In genomic region chr10:109718390-109718789, GRCm38 (mm10) we compare ENCODE assay signal across 19 mouse cellular contexts.
DNase-seq lines count a peak whose midpoint lies in the region; ATAC-seq and TF ChIP-seq lines count a peak whose summit lies in the region.
"Had no signal": no experiment of that assay in that cellular context is flagged by ENCODE, and none has a peak within 500 bp of the region (broad histone marks: within the 10 kb centered on the region; RNA-seq: fewer than 3 reads in every experiment).

No protein-coding gene starts in this region.

- no peak overlapping the region for H3K9ac ChIP-seq in forebrain, embryonic 15.5 days (replicated peaks)
- no peak overlapping the region for H3K9ac ChIP-seq in intestine, postnatal 0 days (ENCODE audit: low read depth, low read length)
- H3K9ac ChIP-seq: embryonic facial prominence, embryonic 13.5 days; hindbrain, embryonic 13.5 days had no signal

- no peak overlapping the region for H3K4me3 ChIP-seq in forebrain, embryonic 15.5 days
- H3K4me3 ChIP-seq in forebrain, embryonic 10.5 days, result no peak overlapping the region
- H3K4me3 ChIP-seq in intestine, postnatal 0 days (ENCODE audit: low read depth, low read length), result no peak overlapping the region
- H3K4me3 ChIP-seq: embryonic facial prominence, embryonic 13.5 days; heart, embryonic 10.5 days; hindbrain, embryonic 13.5 days had no signal

- ATAC-seq in forebrain, embryonic 15.5 days (replicated peaks), result peak; percentile 38; the same call in 1 of the 2 replicates
- ATAC-seq in intestine, postnatal 0 days, result no peak
- ATAC-seq: CD4-positive, CD25-positive, alpha-beta regulatory T cell, adult 4 months; hindbrain, postnatal 0 days had no signal

- 17% methylated on average over 5 of the region's 5 CpGs for WGBS in forebrain, embryonic 15.5 days
- WGBS in forebrain, embryonic 10.5 days, result 55% methylated on average over 5 of the region's 5 CpGs
- 87% methylated on average over 5 of the region's 5 CpGs for WGBS in intestine, postnatal 0 days

- H3K9me3 ChIP-seq in forebrain, embryonic 15.5 days, result no peaks in the 10 kb centered on the region
- no peaks in the 10 kb centered on the region for H3K9me3 ChIP-seq in forebrain, embryonic 10.5 days
- H3K9me3 ChIP-seq in intestine, postnatal 0 days (ENCODE audit: control insufficient read depth), result no peaks in the 10 kb centered on the region
- H3K9me3 ChIP-seq: embryonic facial prominence, embryonic 13.5 days; heart, embryonic 10.5 days; hindbrain, embryonic 13.5 days had no signal

- no peak for TF ChIP-seq CTCF in intestine, postnatal 0 days (IDR thresholded peaks at IDR 0.05; ENCODE audit: low read depth)

- no peaks in the 10 kb centered on the region for H3K36me3 ChIP-seq in forebrain, embryonic 15.5 days
- H3K36me3 ChIP-seq in forebrain, embryonic 10.5 days (replicated peaks), result no peaks in the 10 kb centered on the region
- H3K36me3 ChIP-seq in intestine, postnatal 0 days (ENCODE audit: control insufficient read depth, insufficient read depth), result no peaks in the 10 kb centered on the region
- H3K36me3 ChIP-seq: embryonic facial prominence, embryonic 13.5 days; heart, embryonic 10.5 days had no signal

- no peaks in the 10 kb centered on the region for H3K4me1 ChIP-seq in forebrain, embryonic 15.5 days
- H3K4me1 ChIP-seq in forebrain, embryonic 10.5 days, result peaks cover 17% of the 10 kb centered on the region
- no peaks in the 10 kb centered on the region for H3K4me1 ChIP-seq in intestine, postnatal 0 days (replicated peaks; ENCODE audit: control insufficient read depth, insufficient read depth, low read length)
- H3K4me1 ChIP-seq: embryonic facial prominence, embryonic 13.5 days; heart, embryonic 10.5 days; hindbrain, embryonic 13.5 days had no signal

- H3K4me2 ChIP-seq in forebrain, embryonic 15.5 days (replicated peaks), result no peak overlapping the region
- no peak overlapping the region for H3K4me2 ChIP-seq in intestine, postnatal 0 days (replicated peaks; ENCODE audit: low read depth)
- H3K4me2 ChIP-seq: embryonic facial prominence, embryonic 13.5 days; hindbrain, embryonic 13.5 days had no signal

- peak; percentile 7 to 56 for DNase-seq in adrenal gland, adult (ENCODE audit: inconsistent age in 2 of 2, low spot score in 1 of 2)
- DNase-seq in adrenal gland, postnatal 36 days, result no peak
- peak; percentile 3 for DNase-seq in embryo, embryonic 10.5 days (ENCODE audit: low spot score)
- no peak for DNase-seq in embryo, embryonic 9.5 days (ENCODE audit: extremely low spot score)
- DNase-seq in forebrain, embryonic 10.5 days (ENCODE audit: extremely low spot score, low spot score), result no peak
- DNase-seq: B cell, adult 2 months; cerebellum, adult 11 months; cerebellum, adult 8-10 months; gastrocnemius, postnatal 10 days; heart, adult 18-20 months; heart, postnatal 10 days; kidney, adult 18-20 months had no signal

- H3K27me3 ChIP-seq in forebrain, embryonic 15.5 days, result no peaks in the 10 kb centered on the region
- H3K27me3 ChIP-seq in forebrain, embryonic 10.5 days (ENCODE audit: poor library complexity, severe bottlenecking), result peaks cover 4% of the 10 kb centered on the region; the same call in 1 of the 2 replicates
- no peaks in the 10 kb centered on the region for H3K27me3 ChIP-seq in intestine, postnatal 0 days (replicated peaks; ENCODE audit: control insufficient read depth, insufficient read depth, low read length)
- H3K27me3 ChIP-seq: embryonic facial prominence, embryonic 13.5 days; hindbrain, embryonic 13.5 days had no signal

- no peak overlapping the region for H3K27ac ChIP-seq in forebrain, embryonic 15.5 days (replicated peaks)
- H3K27ac ChIP-seq in forebrain, embryonic 10.5 days, result no peak overlapping the region
- no peak overlapping the region for H3K27ac ChIP-seq in intestine, postnatal 0 days (ENCODE audit: low read depth, low read length)
- H3K27ac ChIP-seq: embryonic facial prominence, embryonic 13.5 days; heart, embryonic 10.5 days; hindbrain, embryonic 13.5 days; hindbrain, postnatal 0 days had no signal

Comparison
In these comparisons a context has a peak if more than half of its experiments do, and no peak if none do; other contexts are left out.
1. DNase-seq: peak in adrenal gland, adult (2 of 2) and embryo, embryonic 10.5 days (single experiment); none in adrenal gland, postnatal 36 days (0 of 2), embryo, embryonic 9.5 days (single experiment) and forebrain, embryonic 10.5 days (single experiment).